Mouse (Mus musculus): ENCODE results near the gene Abca4. TPM values are rescaled to one million over a fixed set of nuclear protein-coding genes. Genes with fewer than 3 reads are reported as not detected.
A peak's percentile ranks its signal among the peaks of the same experiment; 100 is the strongest.

The Abca4 gene
- total RNA-seq, 2 experiments from 2014 or later: 0.51 TPM; not detected in 1

GRCm38 (mm10) chr3:122145430-122145829, 101.2 kb downstream of the Abca4 start:
- ATAC-seq (replicated peaks; ENCODE audit: low FRiP score, poor library complexity, severe bottlenecking): no peak

DNA sequence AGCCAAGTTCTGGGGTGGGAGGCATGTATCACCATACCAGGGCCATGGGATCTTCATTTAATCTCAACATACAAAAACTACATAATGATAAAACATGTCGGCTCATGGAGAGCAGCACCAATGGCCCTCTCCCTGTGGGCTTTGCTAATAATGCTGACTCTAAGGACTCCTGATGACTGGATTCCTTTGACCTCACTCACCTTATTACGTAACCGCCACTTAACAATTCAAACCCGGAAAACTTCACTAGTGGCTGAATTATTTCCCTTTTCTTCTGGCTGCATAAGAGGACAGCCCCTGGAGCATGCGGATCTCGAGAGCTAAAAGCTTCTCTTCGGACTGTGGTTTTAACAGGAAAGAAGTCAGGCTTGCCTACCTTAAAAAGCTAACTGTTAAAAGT, 106.6 kb downstream of the Abca4 start:
- ATAC-seq (replicated peaks; ENCODE audit: low FRiP score, poor library complexity, severe bottlenecking): no peak

DNA sequence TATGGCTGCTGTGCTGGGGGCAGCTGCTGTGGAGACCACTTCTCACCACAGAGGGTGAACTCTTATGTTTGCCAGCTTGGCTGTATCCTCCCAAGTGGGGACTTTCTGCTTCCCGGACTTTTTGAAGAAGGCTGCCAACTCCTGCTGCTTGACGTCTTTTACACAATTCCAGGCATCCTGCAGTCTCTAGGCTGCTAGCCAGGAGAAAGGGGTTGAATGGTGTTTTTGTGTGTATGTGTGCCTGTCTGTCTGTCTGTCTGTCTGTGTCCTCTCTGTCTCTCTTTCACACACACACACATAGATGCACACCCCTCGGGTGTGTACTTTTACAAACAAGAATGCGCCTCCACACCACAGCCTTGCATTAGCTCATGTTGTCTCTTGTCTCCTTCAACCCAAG, 108.2 kb downstream of the Abca4 start:
- ATAC-seq (replicated peaks; ENCODE audit: low FRiP score, poor library complexity, severe bottlenecking): no peak

GRCm38 (mm10) chr3:122154080-122154479, 109.8 kb downstream of the Abca4 start:
- no peak for ATAC-seq (replicated peaks; ENCODE audit: low FRiP score, poor library complexity, severe bottlenecking)

GRCm38 (mm10) chr3:122159447-122159846, 115.2 kb downstream of the Abca4 start:
- no peak for ATAC-seq (replicated peaks; ENCODE audit: low FRiP score, poor library complexity, severe bottlenecking)

DNA sequence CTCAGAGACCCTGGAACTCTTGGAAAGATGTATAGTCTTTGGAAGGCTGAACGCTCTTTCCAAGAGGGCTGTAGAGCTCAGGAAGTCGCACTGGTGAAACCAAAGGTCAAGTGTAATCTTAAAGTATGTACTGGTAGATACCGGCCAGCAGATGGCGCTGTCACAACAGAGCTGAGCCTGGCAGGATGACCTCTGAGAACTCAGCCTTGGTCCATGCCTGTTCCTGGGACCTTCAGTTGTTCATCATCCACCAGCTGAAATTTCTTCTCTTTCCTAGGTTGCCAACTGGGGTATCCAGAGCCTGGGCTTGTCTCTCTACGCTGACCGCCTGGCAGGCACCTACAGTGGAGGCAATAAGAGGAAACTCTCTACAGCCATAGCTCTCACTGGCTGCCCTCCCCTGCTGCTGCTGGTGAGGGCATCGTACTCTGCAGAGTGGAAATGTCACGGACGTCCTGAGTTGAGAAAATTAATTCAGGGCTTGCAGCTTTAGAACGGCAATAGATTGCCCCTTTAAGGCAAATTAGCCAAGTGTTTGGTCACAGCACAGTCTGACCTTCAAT, 125.5 kb downstream of the Abca4 start:
- peak; percentile 86 for ATAC-seq (replicated peaks; ENCODE audit: low FRiP score, poor library complexity, severe bottlenecking)

GRCm38 (mm10) chr3:122170621-122171309, 126.5 kb downstream of the Abca4 start:
- no peak for ATAC-seq (replicated peaks; ENCODE audit: low FRiP score, poor library complexity, severe bottlenecking)

GRCm38 (mm10) chr3:122173526-122174150, 129.4 kb downstream of the Abca4 start:
- ATAC-seq (replicated peaks; ENCODE audit: low FRiP score, poor library complexity, severe bottlenecking): no peak

DNA sequence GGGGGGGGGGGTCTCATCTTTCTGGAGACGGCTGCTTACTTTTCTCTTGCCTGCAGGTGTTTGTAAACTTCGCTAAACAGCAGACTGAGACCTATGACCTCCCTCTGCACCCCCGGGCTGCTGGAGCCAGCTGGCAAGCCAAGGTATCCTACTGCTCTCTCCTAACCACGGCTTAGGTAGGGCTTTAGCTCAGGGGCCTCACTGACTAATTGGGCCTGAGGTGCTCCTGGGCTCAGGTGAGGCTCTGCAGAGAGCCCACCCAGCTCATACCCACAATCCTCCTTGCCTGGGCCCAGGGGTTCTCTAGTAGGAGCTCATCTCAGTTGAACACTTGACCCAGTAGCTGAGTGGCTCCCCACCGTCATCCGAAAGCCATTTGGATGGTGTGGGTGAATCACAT, 131.8 kb downstream of the Abca4 start:
- ATAC-seq (replicated peaks; ENCODE audit: low FRiP score, poor library complexity, severe bottlenecking): no peak

GRCm38 (mm10) chr3:122176706-122177390, 132.6 kb downstream of the Abca4 start:
- ATAC-seq (replicated peaks; ENCODE audit: low FRiP score, poor library complexity, severe bottlenecking): no peak

- ATAC-seq (replicated peaks; ENCODE audit: low FRiP score, poor library complexity, severe bottlenecking): no peak
Measured at GRCm38 (mm10) chr3:122184109-122184508, 139.9 kb downstream of the Abca4 start.

DNA sequence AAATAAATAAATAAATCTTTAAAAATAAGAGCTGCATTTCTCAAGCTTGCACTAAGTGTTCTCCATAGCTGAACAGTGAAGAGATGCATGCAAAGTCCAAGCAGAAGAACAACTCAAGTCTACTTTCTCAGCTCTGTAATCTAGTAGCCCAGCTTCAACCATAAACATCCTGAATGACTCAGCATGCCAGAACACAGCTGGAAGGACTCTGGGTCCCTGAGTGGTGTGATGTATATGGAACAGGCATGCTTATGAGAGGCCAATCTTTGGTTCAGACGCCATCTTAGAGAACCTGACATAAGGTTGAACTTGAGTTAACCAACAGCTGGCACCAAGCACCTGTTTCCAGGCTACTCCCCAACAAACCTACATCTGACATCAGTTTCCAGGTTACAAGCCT, 142.7 kb downstream of the Abca4 start:
- peak; percentile 81 for ATAC-seq (replicated peaks; ENCODE audit: low FRiP score, poor library complexity, severe bottlenecking)

- ATAC-seq (replicated peaks; ENCODE audit: low FRiP score, poor library complexity, severe bottlenecking): no peak
Measured at GRCm38 (mm10) chr3:122196621-122197298, 152.5 kb downstream of the Abca4 start.

DNA sequence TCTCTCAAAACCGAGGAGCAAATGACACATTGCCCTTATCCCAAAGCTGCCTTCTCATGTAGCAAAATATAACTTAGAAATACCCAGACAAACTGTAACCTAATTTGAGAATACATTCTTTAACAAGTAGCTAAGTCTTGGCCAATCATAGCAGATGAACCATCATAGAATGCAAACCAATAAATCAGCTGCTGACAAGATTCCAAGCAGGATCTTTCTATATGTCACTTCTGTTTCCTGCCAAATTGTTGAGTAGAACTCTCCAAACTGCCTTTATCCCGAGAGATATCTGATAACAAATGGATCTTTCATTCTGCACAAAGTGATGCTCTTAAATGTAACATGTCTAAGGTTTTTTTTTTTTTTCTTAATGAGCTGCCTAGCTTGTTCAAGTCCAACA, 154.3 kb downstream of the Abca4 start:
- no peak for ATAC-seq (replicated peaks; ENCODE audit: low FRiP score, poor library complexity, severe bottlenecking)

GRCm38 (mm10) chr3:122198966-122199381, 154.7 kb downstream of the Abca4 start:
- ATAC-seq (replicated peaks; ENCODE audit: low FRiP score, poor library complexity, severe bottlenecking): no peak

GRCm38 (mm10) chr3:122199600-122199999, 155.4 kb downstream of the Abca4 start:
- no peak for ATAC-seq (replicated peaks; ENCODE audit: low FRiP score, poor library complexity, severe bottlenecking)

DNA sequence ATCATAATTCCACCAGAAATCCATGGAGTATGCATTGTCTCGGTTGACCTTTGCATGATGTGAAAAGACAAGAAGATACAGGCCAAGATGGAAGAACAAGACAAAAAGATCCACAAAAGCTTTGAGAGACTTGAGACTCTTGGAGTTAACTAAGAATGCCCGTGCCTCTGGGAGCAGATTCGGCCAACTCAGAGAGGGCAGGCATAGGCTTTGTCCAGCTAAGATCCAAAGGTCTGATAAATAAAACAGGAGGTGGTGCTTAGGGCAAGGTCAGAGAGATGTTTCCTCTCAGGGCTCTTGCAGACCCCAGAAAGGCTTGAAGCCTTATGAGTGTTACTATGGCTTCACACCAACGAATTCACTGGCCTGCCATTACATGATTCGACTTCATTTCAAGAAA, 155.8 kb downstream of the Abca4 start:
- no peak for ATAC-seq (replicated peaks; ENCODE audit: low FRiP score, poor library complexity, severe bottlenecking)

DNA sequence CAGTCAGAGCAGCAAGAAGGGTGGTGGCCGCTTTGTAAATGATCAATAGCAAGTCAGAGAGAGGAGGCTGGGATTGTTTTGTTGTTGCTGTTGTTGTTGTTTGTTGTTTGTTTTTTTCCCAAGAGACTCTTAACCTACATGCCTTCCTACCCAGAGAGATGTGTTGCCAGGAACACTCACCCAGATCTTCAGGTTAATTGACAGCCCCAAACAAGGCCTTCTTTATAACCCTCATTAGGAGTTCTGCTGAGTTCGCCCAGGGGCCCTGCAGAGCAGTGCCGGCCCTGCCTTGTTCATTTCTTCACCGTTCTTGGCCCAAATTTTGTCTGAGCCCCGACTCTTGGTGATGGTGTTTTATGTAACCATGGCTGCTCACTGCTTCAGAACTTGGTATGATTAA, 156.2 kb downstream of the Abca4 start:
- no peak for ATAC-seq (replicated peaks; ENCODE audit: low FRiP score, poor library complexity, severe bottlenecking)

- no peak for ATAC-seq (replicated peaks; ENCODE audit: low FRiP score, poor library complexity, severe bottlenecking)
Measured at GRCm38 (mm10) chr3:122202307-122202732, 158.1 kb downstream of the Abca4 start.

DNA sequence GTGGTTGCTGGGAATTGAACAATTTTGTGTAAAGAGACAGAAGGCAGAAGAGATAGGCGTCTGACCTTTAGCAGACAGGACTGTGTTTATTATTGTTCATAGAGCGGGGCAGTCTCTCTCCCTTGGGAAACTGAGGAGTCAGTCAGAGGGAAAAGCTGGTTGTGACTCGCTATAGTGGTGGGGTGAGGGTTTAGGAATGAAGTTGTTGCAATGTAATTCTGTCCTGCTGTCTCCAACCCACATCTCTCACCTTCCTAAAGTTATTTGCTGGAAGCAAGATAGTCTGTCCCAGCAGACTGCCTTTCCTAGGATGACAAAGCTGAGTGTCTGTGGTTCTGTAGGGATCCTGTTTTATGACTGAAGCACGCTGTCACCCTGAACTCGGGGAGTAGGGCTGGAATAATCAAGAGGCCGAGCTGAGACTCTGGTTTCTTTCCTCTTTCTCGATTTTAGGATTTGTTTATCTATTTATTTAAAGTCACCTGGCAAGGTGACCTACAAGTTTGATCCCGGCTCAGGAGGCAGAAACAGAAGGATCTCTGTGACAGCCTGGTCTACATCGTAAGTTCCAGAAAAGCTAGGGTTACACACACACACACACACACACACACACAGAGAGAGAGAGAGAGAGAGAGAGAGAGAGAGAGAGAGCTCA, 159.6 kb downstream of the Abca4 start:
- no peak for ATAC-seq (replicated peaks; ENCODE audit: low FRiP score, poor library complexity, severe bottlenecking)

All from erythroblast, adult 5-6 weeks (primary cell).